Mouse (Mus musculus): Measurements from ENCODE around the gene Kdm1a.
A peak's percentile ranks its signal among the peaks of the same experiment; 100 is the strongest.

DNA sequence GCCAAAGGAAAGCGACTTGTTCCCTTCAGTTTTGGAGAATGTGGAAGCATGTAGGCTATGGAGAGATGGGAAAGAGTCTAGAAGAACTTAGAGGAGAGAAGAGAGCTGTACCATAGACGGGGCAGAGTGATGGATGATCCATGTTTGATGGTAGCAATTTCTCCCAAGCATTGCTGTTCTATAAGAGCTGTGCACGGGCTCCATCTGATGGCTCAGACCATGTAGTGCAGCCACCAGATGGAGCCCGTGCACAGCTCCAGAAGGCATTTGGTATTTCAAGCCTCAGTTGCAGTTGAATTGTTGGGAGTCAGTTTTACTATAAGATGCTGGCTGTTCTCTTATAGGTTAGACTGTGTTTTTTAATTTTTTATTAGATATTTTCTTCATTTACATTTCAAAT lies 76.1 kb downstream of the Kdm1a start:
- TF ChIP-seq CTCF (IDR thresholded peaks at IDR 0.05; ENCODE audit: borderline replicate concordance, insufficient read depth, low read depth, low read length) (peak; percentile 71; the same call in 1 of the 2 replicates), POLR2A (IDR thresholded peaks at IDR 0.05; ENCODE audit: borderline replicate concordance, insufficient read depth, low read length) (no peak)

All from cerebellum, adult 2 months (tissue).